Mouse (Mus musculus) urinary bladder, postnatal 14 days (tissue): Measurements from ENCODE around the gene Mpped2.
A peak's percentile ranks its signal among the peaks of the same experiment; 100 is the strongest.

Experiments
- DNase-seq: peaks from one replicate; pipeline ENCODE4 v3.0.0; 2021; ENCODE audit warnings: low spot score

Mpped2 gene

GRCm38 (mm10) chr2:106856361-106856961 lies 163.4 kb downstream of the Mpped2 start:
- no peak for DNase-seq

DNA sequence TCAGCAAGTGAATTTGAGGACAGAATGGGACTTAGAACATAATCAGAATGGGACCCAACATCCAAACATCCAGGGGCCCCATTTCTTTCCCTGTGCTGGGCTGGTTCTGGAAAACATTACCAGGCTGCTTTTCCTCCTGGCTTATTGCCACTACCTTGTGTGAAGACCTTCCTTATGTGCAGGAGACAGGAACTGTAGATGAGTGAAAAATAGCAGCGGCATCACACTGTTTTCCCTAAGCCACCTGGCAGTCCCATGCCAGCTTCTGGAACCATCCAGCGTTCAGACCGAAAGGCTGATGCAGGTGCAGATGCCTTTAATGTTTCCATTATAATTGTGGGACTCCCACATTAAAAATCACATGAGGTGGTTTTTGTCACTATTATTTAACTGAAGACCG lies 164.2 kb downstream of the Mpped2 start:
- no peak for DNase-seq

DNA sequence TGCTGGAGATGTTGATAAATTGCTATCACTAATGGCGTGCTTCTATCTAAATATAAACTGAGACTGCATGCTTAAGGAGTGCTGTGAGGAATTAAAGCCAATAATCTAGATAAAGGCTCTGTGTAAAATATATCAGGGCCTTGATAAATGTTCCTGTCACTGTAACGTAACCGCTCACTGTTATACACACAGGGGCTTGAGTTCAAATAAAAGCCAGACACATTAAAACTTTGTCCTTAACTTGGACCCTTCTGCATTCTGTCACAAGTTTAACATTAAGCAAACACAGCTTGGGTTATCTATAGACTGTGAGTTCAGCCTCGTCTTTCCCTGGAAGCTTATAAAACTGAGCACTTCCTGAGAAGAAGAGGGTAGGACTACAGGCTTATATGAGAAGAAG lies 164.6 kb downstream of the Mpped2 start:
- DNase-seq, result no peak

DNA sequence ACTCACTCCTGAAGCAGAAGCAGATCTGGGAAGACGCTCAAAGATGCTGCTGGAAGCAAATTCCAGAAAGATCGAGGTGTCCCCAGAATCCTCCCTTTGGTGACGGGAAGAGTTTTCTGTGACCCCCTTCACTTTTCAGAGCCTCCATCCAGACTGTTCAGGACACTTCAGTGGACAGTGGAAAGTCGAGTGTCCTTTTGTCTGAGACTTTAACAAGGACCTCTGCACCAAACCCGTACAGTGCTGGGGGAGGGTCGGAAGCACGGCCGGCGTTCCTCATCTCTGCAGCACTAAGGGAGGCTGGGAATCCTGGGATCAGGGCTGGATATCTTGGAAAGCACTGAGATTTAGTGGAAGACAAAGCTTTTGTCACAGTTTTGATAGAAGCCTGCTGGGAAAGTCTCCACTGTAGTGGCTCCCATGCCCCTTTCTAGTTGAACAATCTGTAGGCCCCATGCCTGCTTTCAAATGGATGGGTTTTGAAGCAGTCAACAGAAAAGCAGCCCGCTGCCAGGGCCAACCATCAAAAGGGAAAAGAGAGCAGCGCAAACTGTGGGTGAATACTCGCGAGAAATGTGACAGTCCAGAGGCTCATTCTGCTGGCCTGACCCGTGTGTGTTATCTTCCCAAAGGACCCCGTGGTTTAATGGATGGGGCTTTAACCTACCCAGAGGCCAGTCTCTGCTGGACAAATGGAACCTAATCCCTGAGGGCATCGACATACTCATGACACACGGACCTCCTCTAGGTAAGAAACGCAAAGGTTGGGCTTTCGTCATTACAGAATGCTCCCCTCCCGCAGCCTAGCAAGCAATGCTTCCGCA lies 168.0 kb downstream of the Mpped2 start:
- DNase-seq, result no peak

DNA sequence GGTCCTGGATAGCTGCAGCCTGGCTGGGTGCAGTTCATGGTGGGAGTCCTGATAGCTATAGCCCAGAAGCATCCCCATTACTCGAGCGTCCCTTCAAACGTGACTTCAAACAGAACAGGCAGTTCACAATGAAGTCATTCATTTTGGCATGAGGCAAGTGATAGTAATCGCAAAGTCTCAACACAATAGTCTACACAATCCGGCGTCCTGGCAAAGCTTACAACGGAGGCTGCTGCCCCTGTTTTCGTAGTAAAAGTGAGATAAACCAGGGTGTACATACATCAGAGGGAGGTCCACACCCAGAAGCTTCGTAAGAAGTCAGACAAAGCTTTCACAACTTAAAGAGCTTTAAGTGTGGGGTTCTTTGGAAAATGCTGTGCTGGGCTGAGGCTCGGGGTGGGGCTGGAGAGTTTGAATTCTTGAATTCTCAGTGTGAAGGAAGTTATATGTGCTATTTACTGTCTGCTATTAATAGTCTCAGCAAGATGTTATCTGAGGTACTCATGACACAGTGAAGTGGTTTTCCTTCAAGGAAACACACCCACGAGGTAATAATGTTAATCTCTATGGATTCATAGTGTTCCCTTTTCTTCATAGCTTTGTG lies 170.1 kb downstream of the Mpped2 start:
- DNase-seq, result peak; percentile 12

DNA sequence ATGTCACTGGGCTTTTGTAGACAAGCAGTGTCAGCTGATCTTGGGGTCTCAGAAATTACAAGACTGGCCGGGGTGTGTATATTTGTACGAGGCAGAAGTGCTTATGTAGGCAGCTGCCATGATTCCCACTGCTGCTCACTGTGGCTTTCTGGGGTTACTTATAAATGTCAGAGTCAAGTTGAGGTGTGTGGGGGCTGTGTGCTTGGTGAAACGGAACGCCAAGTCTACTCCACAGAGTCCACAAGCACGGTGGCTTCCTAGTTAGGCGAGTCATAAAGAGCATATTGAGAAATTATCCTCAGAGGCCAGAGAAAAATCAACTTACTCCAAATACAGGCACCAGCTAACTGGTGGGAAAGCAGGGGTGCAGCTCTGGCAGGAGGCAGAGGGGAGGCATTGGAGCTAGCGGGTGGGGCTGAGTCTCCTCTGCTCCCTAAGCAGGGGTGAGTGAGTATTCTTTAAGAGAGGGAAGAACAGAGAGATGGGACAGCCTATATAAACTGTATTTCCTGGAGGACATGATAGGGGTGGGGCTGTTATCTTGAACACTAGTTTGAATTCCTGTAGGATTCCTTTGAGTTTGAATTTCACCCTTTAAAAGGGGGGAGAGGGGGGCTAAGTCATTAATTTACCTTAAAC lies 172.2 kb downstream of the Mpped2 start:
- no peak for DNase-seq

GRCm38 (mm10) chr2:106866303-106866702 lies 173.2 kb downstream of the Mpped2 start:
- no peak for DNase-seq

- DNase-seq, result no peak
Measured at GRCm38 (mm10) chr2:106870886-106871285, 177.8 kb downstream of the Mpped2 start.

DNA sequence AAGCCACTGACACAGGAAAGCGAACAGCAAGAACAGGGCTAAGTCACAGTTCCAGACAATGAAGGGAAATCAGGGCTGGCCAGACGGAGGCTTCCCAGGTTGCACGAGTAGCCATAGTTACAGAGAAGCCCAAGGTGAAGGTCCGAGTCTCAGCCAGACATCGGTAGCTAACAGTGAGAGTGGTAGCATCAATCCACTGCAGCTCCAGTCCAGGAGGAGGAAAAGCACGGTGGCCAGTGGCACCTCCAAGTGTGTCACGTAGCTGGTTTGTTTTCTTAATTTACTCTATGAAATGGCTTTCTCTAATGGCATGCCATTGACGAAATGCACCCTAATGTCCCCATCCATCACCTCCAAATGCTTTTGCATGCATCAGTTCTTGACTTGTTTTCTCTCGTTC lies 180.1 kb downstream of the Mpped2 start:
- DNase-seq, result no peak

DNA sequence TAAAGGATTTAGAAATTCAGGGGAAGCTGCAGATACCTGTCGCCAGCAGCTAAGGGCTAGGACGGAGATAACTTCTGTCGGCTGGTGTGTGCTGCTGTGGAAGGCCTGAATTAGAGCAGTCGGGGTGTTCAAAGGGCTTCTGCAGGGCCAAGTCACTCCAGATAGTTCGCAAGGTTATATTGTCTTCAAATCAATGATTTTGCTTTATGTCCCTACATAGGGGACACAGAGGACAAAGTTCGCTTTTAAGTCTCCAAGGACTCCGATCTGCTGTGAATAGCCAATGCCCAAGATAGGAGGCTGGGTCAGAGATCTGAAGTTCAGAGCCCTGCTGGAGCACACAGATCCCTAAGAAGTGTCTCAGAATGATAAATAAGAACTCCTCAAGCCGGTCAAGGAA lies 190.3 kb downstream of the Mpped2 start:
- no peak for DNase-seq

- DNase-seq, result no peak
Measured at GRCm38 (mm10) chr2:106888174-106888573, 195.1 kb downstream of the Mpped2 start.

- DNase-seq, result peak; percentile 27
Measured at GRCm38 (mm10) chr2:106889297-106890000, 196.4 kb downstream of the Mpped2 start.

DNA sequence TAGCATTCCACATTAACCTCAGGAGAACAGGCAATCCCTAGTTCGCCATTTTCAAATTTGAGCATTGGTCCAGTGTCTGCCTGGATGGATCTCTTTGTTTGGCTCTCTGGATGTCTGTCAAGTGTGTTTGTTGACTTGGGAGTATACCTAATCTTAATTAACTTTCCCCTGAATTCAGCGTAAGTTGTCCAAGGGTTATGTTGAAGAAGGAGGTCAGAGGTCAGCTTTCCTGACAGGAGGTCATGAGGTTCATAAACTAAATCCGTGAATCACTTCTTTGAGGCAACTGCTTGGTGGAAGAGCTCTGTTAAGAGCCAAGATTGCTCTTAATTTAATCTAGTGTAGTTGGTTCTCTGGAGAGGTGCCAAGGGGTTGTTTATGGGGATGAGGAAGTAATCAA lies 200.3 kb downstream of the Mpped2 start:
- DNase-seq, result no peak

DNA sequence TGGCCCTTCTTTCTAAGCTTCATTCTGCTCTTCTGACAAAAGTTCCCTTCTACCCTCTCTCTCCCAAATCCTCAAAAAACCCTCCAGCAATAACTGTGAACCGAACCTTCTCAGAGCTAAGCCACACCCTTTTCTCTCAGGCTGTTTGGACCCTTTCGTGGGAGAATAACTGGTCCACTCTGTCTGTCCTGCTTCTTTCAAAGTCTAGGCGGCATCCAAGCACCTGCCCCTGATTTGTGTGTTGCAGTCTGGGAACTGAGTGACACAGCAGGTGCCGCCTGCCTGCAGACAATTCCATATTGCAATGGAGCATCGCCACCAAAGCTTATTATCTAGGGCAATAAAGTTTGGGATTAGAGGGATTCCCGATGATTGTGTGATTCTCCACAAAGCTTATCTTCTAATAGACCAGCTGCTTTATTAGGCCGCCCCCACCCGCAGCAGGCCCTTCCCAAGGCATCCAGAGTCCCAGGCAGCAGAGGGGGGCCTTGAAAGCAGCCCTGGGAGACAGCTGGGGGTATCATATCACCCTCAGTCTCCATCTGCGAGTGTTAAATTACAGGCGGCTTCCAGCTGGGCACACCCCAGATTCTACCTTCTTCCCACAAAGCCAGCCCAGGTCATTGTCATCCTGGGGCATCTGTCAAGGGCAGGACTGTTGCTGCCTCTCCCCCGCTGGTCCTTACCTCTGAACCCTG lies 202.4 kb downstream of the Mpped2 start:
- DNase-seq, result no peak

DNA sequence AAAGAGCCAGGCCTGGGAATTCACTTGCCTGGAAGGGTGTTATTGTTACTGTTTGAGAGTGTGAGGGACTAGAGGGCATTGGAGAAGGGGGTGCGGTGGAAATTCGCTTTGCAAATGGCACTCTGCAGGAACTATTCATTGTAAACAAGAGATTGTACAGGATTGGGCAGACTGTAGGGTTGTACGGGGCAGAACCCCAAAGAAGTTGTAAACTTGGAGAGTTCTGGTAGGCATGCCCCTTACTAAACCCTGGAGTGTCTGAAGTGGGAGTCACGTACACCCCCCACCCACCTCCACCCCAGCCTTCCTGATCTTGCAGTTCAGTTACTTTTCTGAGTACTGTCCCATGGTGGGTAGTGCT lies 202.9 kb downstream of the Mpped2 start:
- no peak for DNase-seq

DNA sequence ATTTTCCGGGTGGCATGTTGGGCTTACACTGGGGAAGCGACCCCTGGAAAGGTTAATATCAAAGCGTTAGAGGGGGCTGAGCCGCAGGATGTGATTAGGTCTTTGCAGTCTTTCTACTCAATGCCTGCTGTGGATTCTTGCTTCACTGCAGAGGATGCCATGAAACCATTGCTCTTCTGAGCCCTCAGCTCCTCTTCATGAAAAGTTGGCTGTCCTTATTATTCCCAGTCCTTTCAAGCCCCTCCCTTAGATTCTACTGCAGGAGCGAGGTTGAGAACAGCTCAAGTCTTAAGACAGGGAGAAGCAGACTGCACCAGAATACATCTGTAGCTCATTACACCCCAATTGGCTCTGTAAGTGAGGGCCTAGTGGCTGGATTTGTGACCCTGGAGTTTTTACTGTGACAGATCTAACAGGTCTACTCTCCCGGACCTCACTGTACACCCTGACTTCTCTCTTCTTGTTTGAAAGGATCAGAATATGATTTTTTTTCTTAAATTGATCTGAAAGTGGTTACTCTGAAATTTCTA lies 218.9 kb downstream of the Mpped2 start:
- DNase-seq, result no peak
